Mouse (Mus musculus) cerebral cortex, adult 2 months (tissue): Measurements from ENCODE around the gene Ireb2.

Experiments
- WGBS: fragments of 180-500 bp; shearing (Covaris S2); methylation state at CpG from one replicate; pipeline ENCODE4 v1.1.7; 2018; 5-methylcytosine and 5-hydroxymethylcytosine counted together

Ireb2 gene

GRCm38 (mm10) chr9:54863363-54864281 lies at the start of gene Ireb2:
TSS of gene Ireb2 (plus strand) at chr9:54863789.
- WGBS, result under 1% methylated on average over 72 of the region's 72 CpGs

DNA sequence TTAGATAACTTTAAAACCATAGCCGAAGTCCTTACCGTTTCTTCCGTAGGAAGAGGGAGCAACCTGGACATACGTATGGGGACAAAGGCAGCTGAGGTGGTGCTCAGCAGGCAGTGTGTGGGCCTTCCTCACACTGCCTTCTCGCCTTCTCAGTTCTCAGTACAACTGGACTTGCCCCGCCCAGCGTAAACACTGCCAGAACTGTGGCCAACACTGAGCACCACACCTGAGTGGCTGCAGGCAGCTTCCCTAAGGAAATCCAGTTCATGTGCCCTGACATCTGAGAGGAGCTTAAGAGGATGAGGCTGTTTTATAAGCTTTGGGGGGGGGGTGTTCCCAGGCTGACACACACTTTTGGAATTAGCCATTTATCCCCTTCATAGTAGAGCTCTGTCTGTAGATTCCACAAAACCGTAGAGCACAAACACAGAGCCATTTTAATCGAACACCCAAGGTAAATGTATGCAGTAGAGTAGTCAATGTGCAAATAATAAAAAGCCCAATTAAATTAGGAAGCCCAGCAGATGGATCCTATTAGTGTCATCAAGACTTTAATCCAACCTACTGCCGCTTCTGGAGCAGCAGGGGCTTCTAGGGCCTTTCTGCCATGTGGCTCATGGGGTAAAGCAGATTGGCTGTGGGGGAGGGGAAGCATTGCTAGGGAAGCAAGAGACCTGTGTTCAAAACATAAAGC lies 46.9 kb upstream of the Ireb2 start:
- 71% methylated on average over 10 of the region's 10 CpGs for WGBS

- 61% methylated on average over 5 of the region's 5 CpGs for WGBS
Observed at GRCm38 (mm10) chr9:54821442-54822100, 42.0 kb upstream of the Ireb2 start.

DNA sequence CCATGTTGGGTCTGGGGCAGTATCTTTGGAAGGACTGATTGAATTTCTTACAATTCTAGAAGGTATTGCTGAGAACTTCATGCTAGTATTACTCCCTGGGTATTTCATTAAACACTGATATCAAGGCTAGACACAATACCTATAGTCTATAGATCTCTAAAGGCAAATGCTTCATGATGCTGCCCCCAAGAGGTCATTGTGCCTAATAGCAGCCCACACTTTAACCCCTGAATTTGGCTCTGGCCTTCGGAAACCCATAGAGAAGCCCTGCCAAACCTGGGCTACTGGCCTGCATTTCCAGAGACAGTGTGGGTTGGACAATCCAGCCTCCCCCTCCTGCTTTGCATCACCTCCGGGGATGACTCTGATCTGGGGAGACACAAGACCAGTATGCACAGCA lies 33.8 kb upstream of the Ireb2 start:
- 22% methylated on average over 2 of the region's 2 CpGs for WGBS

DNA sequence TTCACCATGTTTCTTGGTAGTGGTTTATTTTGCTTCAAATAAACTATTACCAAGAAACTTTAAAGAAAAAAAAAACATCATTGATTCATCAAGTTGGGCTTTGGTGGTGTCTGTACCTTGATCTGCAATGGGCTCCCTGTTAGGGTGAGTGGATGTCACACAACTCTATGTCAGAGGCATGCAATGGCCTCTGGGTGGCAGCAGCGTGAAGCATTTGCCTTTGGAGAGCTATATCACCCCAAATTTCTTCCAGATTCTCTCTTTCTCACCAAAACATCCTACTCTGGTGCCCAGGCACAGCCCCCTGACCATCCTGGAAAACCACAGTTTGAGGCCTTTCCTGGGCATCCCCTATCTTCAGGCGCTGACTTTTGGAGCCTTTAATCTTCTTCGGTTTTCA lies 33.0 kb upstream of the Ireb2 start:
- WGBS, result 43% methylated on average over 3 of the region's 3 CpGs

- 76% methylated on average over 1 of the region's 1 CpGs for WGBS
Observed at GRCm38 (mm10) chr9:54833831-54834230, 29.8 kb upstream of the Ireb2 start.

DNA sequence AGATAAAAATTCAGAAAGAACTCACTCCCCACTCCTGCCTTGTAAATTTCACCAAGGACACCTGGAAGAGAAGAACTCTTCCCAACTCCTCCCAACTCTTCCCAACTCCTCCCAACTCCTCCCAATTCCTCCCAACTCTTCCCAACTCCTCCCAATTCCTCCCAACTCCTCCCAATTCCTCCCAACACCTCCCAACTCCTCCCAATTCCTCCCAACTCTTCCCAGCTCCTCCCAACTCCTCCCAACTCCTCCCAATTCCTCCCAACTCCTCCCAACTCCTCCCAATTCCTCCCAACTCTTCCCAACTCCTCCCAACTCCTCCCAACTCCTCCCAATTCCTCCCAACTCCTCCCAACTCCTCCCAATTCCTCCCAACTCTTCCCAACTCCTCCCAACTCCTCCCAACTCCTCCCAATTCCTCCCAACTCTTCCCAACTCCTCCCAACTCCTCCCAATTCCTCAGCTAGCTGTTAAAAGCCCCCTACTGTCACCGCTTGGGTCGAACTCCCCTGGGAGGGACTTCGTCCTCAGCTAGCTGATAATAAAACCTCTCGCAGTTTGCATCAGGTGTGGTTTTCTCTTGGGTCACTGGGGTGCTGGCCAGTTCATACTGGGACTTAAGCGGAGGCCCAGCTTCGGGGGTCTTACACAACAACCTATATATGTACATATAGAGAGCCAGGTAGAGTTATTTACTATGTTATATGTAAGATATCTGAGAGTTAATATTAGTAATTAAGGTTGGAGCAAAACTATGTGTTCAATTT lies 27.5 kb upstream of the Ireb2 start:
- WGBS, result 84% methylated on average over 6 of the region's 6 CpGs

GRCm38 (mm10) chr9:54837835-54838234 lies 25.8 kb upstream of the Ireb2 start:
- WGBS, result 78% methylated on average over 7 of the region's 7 CpGs

GRCm38 (mm10) chr9:54840145-54840544 lies 23.4 kb upstream of the Ireb2 start:
- 74% methylated on average over 1 of the region's 1 CpGs for WGBS

- WGBS, result 91% methylated on average over 5 of the region's 5 CpGs
Observed at GRCm38 (mm10) chr9:54842311-54842710, 21.3 kb upstream of the Ireb2 start.

GRCm38 (mm10) chr9:54843887-54844286 lies 19.7 kb upstream of the Ireb2 start:
- 87% methylated on average over 6 of the region's 6 CpGs for WGBS

DNA sequence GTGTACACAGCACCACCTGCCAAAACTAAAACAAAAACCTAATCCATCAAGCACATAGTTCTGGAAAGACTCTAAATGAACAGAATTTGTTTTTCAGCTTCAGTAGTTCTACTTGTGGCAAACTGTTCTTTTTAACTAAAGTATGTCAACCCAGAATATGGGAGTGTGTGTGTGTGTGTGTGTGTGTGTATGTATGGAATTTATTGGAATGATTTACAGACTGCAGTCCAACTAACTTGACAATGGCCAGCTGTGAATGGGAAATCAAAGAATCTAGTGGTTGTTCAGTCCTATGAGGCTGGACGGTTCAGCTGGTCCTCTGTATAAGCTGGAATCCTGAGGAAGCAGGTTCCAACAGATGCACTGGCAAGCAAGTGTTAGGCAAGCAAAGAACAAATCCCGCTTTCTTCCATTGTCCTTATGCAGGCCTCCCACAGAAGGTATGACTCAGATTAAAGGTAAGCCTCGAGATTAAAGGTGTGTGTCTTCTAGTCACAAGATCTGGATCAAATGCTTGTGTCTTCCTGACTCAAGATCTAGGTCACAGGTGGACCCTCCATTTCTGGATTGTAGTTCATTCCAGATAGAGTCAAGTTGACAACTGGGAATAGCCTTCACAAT lies 18.9 kb upstream of the Ireb2 start:
- WGBS, result 80% methylated on average over 3 of the region's 3 CpGs

GRCm38 (mm10) chr9:54853036-54853435 lies 10.6 kb upstream of the Ireb2 start:
- 74% methylated on average over 6 of the region's 6 CpGs for WGBS

DNA sequence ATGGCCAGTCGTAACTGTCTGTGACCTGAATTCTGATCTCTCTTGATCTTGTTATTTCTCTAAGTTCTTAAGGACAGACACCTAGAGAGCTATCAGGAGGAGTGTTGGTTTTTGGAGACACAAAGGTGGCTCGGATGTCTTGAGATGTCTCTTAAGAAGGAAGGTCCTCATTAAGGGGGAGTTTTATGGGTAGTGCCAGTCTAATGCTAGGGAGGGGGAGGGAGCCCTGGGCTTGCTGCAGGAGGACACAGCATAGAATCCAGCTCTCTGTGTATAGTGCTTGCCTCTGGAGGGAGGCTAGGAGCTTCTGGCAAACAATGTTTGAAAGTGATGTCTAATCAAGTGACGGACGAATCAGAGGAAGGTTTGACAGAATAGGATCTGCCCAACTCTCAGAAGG lies 10.0 kb upstream of the Ireb2 start:
- 73% methylated on average over 4 of the region's 4 CpGs for WGBS

- 45% methylated on average over 6 of the region's 6 CpGs for WGBS
Observed at GRCm38 (mm10) chr9:54855638-54856037, 8.0 kb upstream of the Ireb2 start.

GRCm38 (mm10) chr9:54856121-54856520 lies 7.5 kb upstream of the Ireb2 start:
- WGBS, result 54% methylated on average over 6 of the region's 6 CpGs

GRCm38 (mm10) chr9:54857474-54857873 lies 6.1 kb upstream of the Ireb2 start:
- 59% methylated on average over 3 of the region's 3 CpGs for WGBS

DNA sequence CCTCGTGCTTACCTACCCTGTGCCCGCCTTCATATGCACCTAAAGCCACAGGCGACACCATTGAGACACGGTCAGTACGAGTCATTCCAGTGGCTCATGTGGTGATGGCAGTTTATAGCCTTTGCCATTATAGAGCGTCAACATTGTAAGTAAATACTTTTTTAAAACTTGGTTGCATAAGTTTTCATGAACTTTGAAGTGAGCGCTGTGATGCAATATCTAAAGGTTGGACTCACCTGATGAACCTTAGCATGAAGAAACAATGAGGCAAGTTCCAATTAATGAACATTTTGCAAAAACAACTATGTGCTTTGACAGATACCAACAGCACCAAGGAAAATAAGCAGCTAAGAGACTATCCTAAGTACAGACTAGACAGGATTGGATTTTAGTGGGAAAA lies 3.1 kb upstream of the Ireb2 start:
- WGBS, result 88% methylated on average over 7 of the region's 7 CpGs

DNA sequence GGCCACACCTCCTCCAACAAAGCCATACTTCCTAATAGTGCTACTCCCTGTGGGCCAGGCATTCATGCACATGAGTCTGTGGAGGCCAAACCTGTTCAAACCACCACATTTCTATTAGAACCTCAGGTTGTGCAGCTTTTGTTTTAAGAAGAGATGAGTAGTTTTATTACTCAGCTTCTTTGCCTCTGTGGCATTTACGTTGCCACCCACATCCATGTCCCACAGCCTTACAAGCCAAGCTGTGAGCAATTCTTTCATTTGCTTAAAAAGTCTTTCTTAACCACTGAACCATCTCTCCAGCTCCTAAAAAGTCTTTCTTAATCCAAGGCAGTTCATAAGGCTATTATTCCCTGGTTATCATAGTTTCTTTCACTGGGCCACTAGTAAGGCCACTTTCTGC lies 15.2 kb downstream of the Ireb2 start:
- 52% methylated on average over 1 of the region's 1 CpGs for WGBS

DNA sequence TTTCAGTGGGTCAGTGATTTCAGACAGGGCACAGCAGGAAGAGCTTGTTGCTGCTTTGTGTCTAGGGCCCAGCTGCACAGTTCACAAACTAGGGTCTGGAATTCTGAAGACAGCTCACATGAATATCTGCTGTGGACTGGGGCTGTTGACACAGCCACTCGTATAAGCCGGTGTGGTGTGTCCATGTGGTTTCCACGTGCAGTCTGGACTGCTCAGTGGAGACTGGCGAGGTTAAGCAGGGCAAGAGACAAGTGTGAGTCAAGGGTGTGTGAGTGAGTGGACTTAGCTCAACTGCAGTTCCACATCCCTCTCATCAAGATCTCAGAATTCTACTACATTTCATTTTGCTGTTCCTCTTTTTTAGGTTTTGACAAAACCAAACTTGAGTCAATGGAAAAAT lies 28.5 kb downstream of the Ireb2 start:
- WGBS, result 82% methylated on average over 4 of the region's 4 CpGs

DNA sequence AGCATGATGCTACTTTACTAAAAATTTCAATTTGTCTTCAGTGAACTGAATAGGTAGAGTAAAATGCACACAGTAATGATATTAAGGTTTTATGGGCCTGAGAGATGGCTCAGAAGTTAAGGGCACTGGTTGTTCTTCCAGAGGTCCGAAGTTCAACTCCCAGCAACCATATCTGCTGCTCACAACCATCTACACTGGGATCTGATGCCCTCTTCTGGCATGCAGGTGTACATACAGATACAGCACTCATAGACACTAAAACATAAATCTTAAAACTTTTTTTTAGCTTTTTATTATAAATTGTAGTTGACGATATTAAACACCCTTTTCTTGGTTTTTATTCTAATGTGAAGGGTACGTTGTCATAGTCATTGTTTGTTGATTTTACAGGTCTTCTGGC lies 33.5 kb downstream of the Ireb2 start:
- 88% methylated on average over 3 of the region's 3 CpGs for WGBS
